Mouse (Mus musculus) gastrocnemius, postnatal 25 days (tissue): Measurements from ENCODE around the gene Hist1h4m. TPM values are rescaled to one million over a fixed set of nuclear protein-coding genes. Genes with fewer than 3 reads are reported as not detected.
A peak's percentile ranks its signal among the peaks of the same experiment; 100 is the strongest.
"Not testable (repeated sequence)": the region's sequence is repeated elsewhere in the genome, so short reads cannot be mapped to it uniquely, and the experiment has no call there.

ENCODE experiments used
- DNase-seq: peaks from one replicate; pipeline ENCODE4 v3.0.0; 2022
- long read RNA-seq, 2 experiments: library from polyadenylated mRNA; stranded (forward); transcript quantifications; one replicate each; pipeline ENCODE4 v2.0.0; 2021
- total RNA-seq, 2 experiments: library from RNA; stranded (reverse); gene quantifications; 1 replicate in 1 of 2; 2 replicates in 1 of 2; pipeline ENCODE4 v1.2.3; 2021

Hist1h4m gene
- 10 to 100 TPM; 49.0 to 65.1 TPM for total RNA-seq
- long read RNA-seq, experiment 1, partial matches to known transcripts: 0 of 1 reads
- long read RNA-seq, experiment 1, other reads (novel, unspliced or antisense): 0 of 1 reads
- long read RNA-seq, experiment 2, partial matches to known transcripts: 0 of 1 reads
- long read RNA-seq, experiment 2, other reads (novel, unspliced or antisense): 0 of 1 reads

DNA sequence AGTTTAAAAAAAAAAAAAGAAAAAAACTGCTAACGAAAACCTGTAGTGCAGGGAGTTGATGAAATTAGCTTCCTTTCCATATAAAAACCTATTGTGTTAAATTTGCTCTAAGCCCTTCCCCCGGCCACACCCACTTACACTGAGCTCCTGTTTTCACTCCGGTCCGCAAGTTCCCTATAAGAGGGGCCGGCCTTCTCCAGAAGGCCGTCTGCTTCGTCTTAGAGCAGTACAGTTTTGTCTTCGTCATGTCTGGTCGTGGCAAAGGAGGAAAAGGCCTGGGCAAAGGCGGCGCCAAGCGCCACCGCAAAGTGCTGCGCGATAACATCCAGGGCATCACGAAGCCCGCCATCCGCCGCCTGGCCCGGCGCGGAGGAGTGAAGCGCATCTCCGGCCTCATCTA lies at the start of gene Hist1h4m:
TSS of gene Hist1h4m (plus strand) at position 208 of the 400 bp plus-strand sequence.
- DNase-seq: peak; percentile 20

DNA sequence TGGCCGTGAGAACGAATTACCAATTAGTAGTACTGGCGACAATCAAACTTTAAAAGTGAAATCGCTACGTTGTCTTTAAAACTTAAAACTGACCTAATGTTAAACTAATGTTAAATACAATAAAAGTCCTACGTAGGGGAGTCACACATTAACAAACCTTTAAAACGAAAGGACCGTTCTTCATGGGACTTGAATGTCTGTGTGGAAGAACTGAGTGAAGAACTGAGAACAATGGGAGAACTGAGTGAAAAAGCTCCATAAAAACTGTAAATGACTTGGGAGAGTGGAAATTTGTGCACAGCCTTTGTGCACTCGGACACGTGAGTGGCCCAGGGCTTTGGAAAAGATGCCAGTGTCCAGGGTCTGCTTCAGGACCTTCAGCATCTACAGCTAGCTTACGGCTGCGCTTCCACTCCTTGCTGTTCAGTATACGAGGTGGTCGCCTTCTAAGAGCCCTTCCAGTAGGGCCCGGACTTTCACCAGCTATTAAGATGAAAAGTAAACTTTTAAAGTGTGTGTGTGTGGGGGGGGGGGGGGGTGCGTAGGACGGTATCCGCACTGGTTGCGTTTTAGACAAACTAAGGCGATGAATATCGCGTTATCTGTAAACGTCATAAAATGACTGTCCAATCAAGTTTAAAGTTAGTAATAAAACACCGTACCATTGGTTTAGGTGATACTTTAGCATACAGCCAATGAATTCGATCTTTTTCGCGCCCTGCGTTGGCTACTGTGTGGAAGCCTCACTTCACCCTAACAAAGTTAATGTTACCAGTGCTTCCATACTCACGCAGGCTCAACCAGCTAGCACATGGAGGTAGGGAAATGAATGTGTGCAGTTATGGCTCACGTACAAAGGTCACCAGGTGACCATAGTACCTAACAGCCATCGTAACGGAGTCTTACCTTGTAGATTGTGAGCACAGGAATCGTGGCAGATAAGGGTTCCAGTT lies 32.5 kb upstream of the Hist1h4m start:
- DNase-seq: peak; percentile 50

DNA sequence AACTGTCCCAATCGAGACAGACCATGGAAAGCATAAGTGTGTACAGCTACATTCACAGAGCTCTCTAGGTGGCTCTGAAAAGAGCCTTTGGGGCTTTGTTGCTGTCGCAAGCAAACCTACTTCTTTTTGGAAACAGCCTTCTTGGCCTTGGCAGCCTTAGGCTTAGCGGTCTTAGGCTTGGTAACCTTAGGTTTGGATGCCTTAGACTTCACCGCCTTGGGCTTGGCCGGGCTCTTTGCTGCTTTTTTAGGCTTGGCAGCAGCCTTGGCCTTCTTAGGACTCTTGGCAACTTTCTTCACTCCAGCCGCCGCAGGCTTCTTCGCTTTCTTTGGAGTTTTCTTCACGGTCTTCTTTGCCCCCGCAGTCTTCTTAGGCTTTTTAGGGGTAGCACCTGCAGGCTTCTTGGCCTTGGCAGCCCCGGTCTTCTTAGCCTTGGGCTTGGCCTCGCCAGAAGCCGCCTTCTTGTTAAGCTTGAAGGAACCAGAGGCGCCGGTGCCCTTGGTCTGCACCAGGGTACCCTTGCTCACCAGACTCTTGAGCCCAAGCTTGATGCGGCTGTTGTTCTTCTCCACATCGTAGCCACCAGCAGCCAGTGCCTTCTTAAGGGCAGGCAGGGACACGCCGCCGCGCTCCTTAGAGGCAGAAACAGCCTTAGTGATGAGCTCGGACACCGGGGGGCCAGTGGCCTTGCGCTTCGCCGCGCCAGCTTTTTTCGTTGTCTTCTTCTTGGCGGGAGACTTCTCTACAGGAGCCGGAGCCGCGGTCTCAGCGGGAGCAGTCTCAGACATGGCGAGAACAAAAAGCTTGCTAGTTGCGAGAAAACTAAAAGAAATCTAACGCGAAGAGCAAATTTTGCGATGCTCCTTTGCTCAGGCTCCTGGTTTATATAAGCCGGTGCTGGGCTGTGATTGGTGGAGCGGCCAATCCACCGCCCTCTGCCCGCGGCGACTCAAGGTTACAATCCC lies 31.5 kb upstream of the Hist1h4m start, which contains the start of gene Hist1h1b:
TSS of gene Hist1h1b (minus strand) at position 859 of the 965 bp plus-strand sequence.
- DNase-seq: peak; percentile 30

DNA sequence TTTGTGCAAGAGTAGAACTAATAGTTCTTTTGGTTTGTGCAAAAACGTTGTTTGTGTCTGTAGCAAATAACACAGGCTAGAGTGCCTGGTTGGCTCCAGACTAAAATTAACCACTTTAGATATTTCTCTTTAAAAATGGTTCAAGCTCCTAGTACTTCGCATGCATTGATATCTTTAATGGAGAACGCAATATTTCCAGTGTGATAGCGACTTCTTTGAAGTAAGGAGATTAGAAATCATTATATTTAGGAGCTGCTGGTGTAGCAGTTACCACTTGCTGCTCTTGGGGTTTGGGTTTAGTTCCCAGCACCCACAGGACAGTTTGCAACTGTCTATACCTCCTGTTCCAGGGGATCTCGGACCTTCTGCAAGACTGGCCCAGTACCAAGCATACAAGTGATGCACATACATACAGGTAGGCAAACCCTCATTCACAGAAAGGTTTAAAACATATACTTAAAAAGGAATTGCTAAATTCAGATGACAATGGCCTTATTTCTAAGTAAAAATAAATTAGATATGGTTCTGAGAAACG lies 30.5 kb upstream of the Hist1h4m start:
- DNase-seq: no peak

GRCm38 (mm10) chr13:21781639-21782038 lies 29.9 kb upstream of the Hist1h4m start:
- DNase-seq: no peak

DNA sequence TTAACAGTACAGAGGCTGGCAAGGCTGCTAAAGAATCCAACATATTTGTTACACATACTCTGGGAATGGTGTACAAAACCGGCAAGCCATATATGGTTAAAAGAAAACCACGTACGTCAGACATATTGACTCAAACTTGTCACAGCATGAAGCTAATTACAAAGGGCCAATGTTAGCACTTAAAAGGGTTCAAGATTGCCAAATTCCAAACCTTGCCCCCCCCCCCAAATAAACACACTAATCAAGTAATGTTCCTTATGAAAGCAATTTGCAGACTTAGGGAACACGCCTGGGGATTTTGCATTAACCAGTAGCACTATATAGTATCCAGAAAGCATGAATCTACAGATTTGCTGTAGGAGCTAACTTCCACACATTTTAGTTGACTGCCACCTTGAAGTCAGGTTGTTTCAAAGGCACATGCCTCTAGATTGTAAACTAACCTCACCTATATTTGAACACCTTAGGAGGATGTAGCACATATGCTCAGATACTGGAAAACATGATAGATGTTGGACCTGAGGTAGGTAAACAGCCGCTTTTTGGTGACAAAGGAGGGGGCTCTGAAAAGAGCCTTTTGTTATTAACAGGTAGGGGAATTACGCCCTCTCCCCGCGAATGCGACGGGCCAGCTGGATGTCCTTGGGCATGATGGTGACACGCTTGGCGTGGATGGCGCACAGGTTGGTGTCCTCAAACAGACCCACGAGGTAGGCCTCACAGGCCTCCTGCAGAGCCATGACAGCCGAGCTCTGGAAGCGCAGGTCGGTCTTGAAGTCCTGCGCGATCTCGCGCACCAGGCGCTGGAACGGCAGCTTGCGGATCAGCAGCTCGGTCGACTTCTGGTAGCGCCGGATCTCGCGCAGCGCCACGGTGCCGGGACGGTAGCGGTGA lies 28.9 kb upstream of the Hist1h4m start:
- not testable (repeated sequence) for DNase-seq

DNA sequence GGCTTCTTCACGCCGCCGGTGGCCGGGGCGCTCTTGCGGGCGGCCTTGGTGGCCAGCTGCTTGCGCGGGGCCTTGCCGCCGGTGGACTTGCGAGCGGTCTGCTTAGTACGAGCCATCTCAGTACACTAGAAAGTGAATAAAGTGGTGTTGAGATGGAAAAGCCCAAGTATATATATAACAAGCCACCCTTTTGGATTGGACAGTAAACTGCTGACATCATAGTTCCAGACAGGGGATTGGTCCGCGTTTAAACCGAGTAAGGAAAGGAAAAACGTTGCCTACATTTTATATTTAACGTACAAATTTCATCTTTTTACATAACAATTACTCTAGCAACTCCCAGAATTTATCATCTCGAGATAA lies 28.3 kb upstream of the Hist1h4m start, which contains the start of gene Hist1h3i:
TSS of gene Hist1h3i (minus strand) at position 116 of the 363 bp plus-strand sequence.
- DNase-seq: peak; percentile 17

DNA sequence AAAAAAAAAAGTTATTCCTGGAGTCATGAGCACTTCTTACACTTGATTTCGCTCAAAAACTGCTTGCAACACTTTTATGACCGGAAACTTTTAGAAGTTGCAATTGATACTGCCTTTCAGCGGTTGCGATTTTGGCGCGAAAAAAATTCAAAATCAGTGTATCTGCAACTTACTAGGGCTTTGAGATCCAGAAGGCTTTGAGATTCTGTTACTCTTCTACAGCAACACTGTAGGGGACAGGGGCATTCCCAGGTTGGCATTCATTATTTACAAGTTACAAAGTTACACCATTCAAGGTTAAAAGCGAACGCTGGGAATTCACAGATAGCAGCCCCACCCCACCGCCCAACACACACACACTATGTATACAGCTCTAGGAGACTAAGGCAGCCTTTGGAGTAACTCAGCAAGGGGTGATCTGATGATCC lies 27.8 kb upstream of the Hist1h4m start:
- DNase-seq: no peak

DNA sequence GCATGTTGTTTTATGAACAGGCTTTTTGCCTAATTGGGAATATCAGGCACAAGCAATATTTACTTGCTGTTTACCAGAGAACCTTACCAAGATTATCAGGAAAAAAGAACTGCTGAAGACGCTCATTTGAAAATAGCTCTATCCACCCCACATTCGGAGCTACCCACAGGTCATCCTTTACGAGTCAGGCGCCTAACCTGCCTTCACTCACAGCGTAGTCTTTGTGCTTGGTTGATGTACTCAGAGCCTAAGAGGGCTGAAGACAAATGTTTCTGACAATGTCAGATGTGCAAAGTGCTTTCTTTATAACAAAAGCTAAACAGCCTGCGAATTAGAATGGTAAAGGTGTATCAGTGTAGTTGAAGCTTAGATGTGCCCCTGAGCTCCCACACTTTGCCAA lies 27.2 kb upstream of the Hist1h4m start:
- no peak for DNase-seq

DNA sequence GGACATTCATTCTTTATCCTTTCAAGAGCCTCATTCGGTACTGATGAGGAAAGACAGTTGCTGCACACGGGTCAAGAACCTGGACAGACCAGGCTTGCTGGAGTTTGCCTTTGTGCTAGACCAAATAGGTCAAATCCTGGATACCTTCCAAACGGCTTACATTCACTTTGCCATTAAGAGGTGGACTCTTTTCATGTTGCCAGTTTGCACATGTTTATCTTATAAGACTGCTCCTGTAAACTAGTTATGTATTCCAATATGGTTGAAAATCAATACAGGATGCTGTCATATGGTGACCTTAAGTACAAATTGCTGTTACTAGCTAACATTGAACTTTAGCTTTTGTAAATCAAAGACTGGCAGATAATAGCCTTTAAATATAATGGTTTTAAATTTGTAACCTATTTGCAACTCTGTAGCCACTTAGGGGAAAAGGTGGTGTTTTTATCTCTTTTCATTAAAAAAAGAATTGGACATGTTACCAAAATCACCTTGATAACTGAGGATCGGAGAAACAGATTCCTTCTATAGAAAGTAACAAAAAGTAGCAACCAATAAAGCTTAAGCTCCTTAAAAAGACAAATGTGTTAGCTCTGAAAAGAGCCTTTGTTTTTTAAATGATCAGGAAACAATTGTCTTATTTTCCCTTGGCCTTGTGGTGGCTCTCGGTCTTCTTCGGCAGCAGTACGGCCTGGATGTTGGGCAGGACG lies 25.2 kb upstream of the Hist1h4m start:
- no peak for DNase-seq

DNA sequence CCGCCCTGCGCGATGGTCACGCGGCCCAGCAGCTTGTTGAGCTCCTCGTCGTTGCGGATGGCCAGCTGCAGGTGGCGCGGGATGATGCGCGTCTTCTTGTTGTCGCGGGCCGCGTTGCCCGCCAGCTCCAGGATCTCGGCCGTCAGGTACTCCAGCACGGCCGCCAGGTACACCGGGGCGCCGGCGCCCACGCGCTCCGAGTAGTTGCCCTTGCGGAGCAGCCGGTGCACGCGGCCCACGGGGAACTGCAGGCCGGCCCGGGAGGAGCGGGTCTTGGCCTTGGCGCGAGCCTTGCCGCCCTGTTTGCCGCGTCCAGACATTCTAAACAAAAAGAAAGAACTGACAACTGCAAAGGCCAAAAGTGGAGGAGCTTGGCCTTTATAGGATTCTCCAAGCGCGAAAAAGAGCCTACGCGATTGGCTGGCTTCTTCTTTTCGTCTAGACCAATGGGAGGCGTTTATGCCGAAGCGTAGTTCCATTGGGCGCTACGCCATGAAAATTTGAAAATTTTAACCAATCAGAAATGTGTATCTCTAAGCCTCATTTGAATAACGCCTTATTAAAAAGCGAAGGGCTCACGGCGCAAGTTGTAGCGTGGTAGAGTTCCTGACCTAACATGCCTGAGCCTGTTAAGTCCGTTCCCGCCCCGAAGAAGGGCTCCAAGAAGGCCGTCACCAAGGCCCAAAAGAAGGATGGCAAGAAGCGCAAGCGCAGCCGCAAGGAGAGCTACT lies 24.5 kb upstream of the Hist1h4m start, which contains the start of the genes Hist1h2an and Hist1h2bp:
TSS of gene Hist1h2an (minus strand) at position 320 of the 731 bp plus-strand sequence.
TSS of gene Hist1h2bp (plus strand) at position 563 of the 731 bp plus-strand sequence.
- DNase-seq: peak; percentile 81

DNA sequence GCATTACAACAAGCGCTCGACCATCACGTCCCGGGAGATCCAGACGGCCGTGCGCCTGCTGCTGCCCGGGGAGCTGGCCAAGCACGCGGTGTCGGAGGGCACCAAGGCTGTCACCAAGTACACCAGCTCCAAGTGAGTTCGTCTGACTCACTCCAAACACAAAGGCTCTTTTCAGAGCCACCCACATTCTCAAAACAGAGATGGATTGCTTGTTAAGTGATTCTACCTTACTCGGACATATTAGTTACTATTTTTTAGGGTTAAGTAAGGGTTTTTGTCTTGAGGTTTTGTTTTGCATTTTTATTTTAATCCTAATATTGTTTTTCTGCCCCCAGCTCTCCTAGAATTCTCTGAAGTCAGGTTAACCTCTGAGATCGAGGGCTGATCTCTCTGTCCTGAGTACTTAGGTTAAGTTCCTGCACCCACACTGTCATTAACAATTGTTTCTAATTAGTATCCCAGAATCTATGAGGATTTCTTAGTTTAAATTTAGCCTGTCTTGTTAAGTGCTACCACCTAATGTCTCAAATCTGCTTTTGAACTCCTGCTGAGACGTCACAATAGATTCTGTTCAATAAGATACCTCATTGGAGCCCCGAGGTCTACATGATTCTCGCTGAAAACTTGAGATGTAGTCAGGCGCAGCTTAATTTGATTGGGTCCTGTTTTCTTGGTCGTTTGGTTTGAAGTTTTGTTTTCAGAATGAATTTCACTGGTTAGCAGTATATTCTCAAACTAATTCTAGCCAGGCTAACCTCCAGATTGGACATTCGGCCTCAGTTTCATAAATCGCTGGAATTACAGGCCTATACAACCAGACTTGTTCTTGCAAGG lies 23.6 kb upstream of the Hist1h4m start:
- DNase-seq: no peak

DNA sequence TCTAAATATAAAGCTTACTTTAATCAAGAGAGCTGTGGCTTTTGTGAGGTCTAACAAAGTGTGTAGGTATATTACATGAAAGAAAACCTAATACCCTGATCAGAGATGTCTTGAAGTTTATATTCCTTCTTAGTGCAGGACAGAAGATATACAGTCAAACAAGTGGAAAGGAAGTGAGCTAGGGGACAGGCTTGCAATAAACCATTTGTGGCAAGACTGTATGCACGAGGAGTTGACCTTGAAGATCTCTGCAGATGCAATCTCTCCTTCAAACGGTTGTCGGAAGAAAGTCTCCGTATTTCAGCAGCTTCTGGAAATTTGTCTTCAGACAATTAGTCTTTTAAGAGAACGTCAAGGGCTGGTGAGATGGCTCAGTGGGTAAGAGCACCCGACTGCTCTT lies 21.6 kb upstream of the Hist1h4m start:
- DNase-seq: no peak

GRCm38 (mm10) chr13:21790601-21791283 lies 20.8 kb upstream of the Hist1h4m start:
- DNase-seq: no peak

DNA sequence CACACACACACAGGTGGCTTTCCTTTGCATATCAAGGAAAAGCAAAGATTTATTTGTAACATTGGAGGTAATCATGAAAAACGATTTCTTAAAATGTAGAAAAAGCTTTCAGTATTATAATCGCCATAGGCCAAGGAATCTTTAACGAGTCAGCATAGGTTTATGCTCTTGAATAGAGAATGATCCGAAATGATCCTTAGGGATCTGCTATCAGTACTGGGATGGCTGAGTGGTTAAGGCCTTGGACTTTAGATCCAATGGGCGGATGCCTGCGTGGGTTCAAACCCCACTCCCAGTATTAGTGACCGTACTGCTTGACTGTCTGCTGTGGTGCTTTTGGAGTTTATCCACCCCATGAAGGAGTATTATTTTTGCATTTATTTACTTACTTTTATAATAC lies 16.0 kb upstream of the Hist1h4m start:
- no peak for DNase-seq

- not testable (repeated sequence) for DNase-seq
Measured at GRCm38 (mm10) chr13:21797163-21797562, 14.4 kb upstream of the Hist1h4m start.

GRCm38 (mm10) chr13:21803058-21803457 lies 8.5 kb upstream of the Hist1h4m start:
- DNase-seq: not testable (repeated sequence)
